Mouse (Mus musculus): ENCODE results near the gene Cybc1. TPM values are rescaled to one million over a fixed set of nuclear protein-coding genes. Genes with fewer than 3 reads are reported as not detected.

Cybc1 gene
- polyA plus RNA-seq, 1 experiment from 2014 or later: 46.1 TPM

Other genes with a start within 250 kb of the Cybc1 start
- 81.5 and 85.8 TPM in 2 replicates for gene Csnk1d, start 238.0 kb downstream of the Cybc1 start, polyA plus RNA-seq (2014; fragmentation: Nextera tagmentation; extraction: Ambion mirVana)
- gene Cd7, start 189.9 kb downstream of the Cybc1 start, polyA plus RNA-seq (2014; fragmentation: Nextera tagmentation; extraction: Ambion mirVana): not detected in 2 replicates
- gene Sectm1b, start 165.8 kb downstream of the Cybc1 start, polyA plus RNA-seq (2014; fragmentation: Nextera tagmentation; extraction: Ambion mirVana): not detected in 2 replicates
- not detected in 2 replicates for gene Sectm1a, start 148.1 kb downstream of the Cybc1 start, polyA plus RNA-seq (2014; fragmentation: Nextera tagmentation; extraction: Ambion mirVana)
- gene Tex19.2, start 110.6 kb downstream of the Cybc1 start, polyA plus RNA-seq (2014; fragmentation: Nextera tagmentation; extraction: Ambion mirVana): not detected in 2 replicates
- not detected in 2 replicates for gene Tex19.1, start 83.2 kb downstream of the Cybc1 start, polyA plus RNA-seq (2014; fragmentation: Nextera tagmentation; extraction: Ambion mirVana)
- gene Uts2r, start 69.1 kb downstream of the Cybc1 start, polyA plus RNA-seq (2014; fragmentation: Nextera tagmentation; extraction: Ambion mirVana): 0.45 and 0.88 TPM in 2 replicates
- gene Hexdc, start 24.9 kb downstream of the Cybc1 start, polyA plus RNA-seq (2014; fragmentation: Nextera tagmentation; extraction: Ambion mirVana): 24.5 and 31.5 TPM in 2 replicates
- gene Ogfod3, start 24.6 kb downstream of the Cybc1 start, polyA plus RNA-seq (2014; fragmentation: Nextera tagmentation; extraction: Ambion mirVana): 24.7 and 27.1 TPM in 2 replicates
- gene Narf, start 7.9 kb upstream of the Cybc1 start, polyA plus RNA-seq (2014; fragmentation: Nextera tagmentation; extraction: Ambion mirVana): 65.7 and 103 TPM in 2 replicates
- gene Foxk2, start 30.7 kb upstream of the Cybc1 start, polyA plus RNA-seq (2014; fragmentation: Nextera tagmentation; extraction: Ambion mirVana): 16.6 and 20.3 TPM in 2 replicates
- gene Wdr45b, start 125.1 kb upstream of the Cybc1 start, polyA plus RNA-seq (2014; fragmentation: Nextera tagmentation; extraction: Ambion mirVana): 81.4 and 95.3 TPM in 2 replicates
- gene Rab40b, start 158.9 kb upstream of the Cybc1 start, polyA plus RNA-seq (2014; fragmentation: Nextera tagmentation; extraction: Ambion mirVana): 9.2 and 10.8 TPM in 2 replicates
- 7.7 and 7.8 TPM in 2 replicates for gene Fn3krp, start 192.1 kb upstream of the Cybc1 start, polyA plus RNA-seq (2014; fragmentation: Nextera tagmentation; extraction: Ambion mirVana)
- 3.7 and 3.9 TPM in 2 replicates for gene Fn3k, start 205.6 kb upstream of the Cybc1 start, polyA plus RNA-seq (2014; fragmentation: Nextera tagmentation; extraction: Ambion mirVana)
- gene Tbcd, start 222.6 kb upstream of the Cybc1 start, polyA plus RNA-seq (2014; fragmentation: Nextera tagmentation; extraction: Ambion mirVana): 45.8 and 55.6 TPM in 2 replicates